Mouse (Mus musculus) G1E (cell line): ENCODE measurements around the gene AB124611. TPM values are rescaled to one million over a fixed set of nuclear protein-coding genes. Genes with fewer than 3 reads are reported as not detected.
"Not testable (repeated sequence)": the region's sequence is repeated elsewhere in the genome, so short reads cannot be mapped to it uniquely, and the experiment has no call there.

ENCODE experiments used
- ATAC-seq: 2 replicates; pipeline ENCODE4 v1.8.0; 2016; ENCODE audit warnings: mild to moderate bottlenecking; ENCODE audit not compliant: insufficient number of reproducible peaks, poor library complexity, low FRiP score, severe bottlenecking; ENCODE audit errors: extremely low read depth
- DNase-seq: peaks from one replicate; pipeline ENCODE4 v3.0.0; 2012; ENCODE audit warnings: low spot score
- H3K27me3 ChIP-seq: 2 replicates; pipeline ENCODE4 v1.6.1; 2012; ENCODE audit warnings: mild to moderate bottlenecking, low read length, inconsistent platforms; ENCODE audit not compliant: insufficient read depth
- H3K36me3 ChIP-seq: replicated peaks from 2 replicates; pipeline ENCODE3; 2012; ENCODE audit warnings: mild to moderate bottlenecking, inconsistent platforms
- H3K4me1 ChIP-seq: 2 replicates; pipeline ENCODE4 v1.6.1; 2012; ENCODE audit warnings: low read depth, low read length, inconsistent platforms, mixed read lengths; ENCODE audit not compliant: insufficient read depth
- H3K4me3 ChIP-seq: 2 replicates; pipeline ENCODE4 v1.5.1; 2012; ENCODE audit warnings: low read depth, mild to moderate bottlenecking, inconsistent platforms, low read length, moderate library complexity, mixed read lengths
- H3K9me3 ChIP-seq: replicated peaks from 2 replicates; pipeline ENCODE4 v1.6.1; 2012; ENCODE audit warnings: inconsistent platforms
- CTCF ChIP-seq: IDR thresholded peaks from 2 replicates; pipeline ENCODE4 v1.5.1; 2012; ENCODE audit warnings: low read depth, low read length, inconsistent platforms, mixed read lengths
- GATA1 ChIP-seq: IDR thresholded peaks from 2 replicates; pipeline ENCODE4 v1.6.1; 2012; ENCODE audit warnings: borderline replicate concordance, low read length, inconsistent platforms, mixed read lengths
- GATA2 ChIP-seq: IDR thresholded peaks from 2 replicates; pipeline ENCODE4 v1.6.1; 2012; ENCODE audit warnings: low read depth, low read length, inconsistent platforms, borderline replicate concordance
- POLR2AphosphoS5 ChIP-seq: IDR thresholded peaks from 2 replicates; pipeline ENCODE4 v1.6.1; 2012; ENCODE audit warnings: low read depth, low read length, inconsistent platforms; ENCODE audit not compliant: insufficient replicate concordance
- TAL1 ChIP-seq: conservative IDR thresholded peaks from 2 replicates; pipeline ENCODE4 v1.6.1; 2012; ENCODE audit warnings: low read depth, low read length, inconsistent platforms, mixed read lengths
- polyA plus RNA-seq: library from polyadenylated mRNA; stranded (reverse); fragments of >175 nt; gene quantifications from 2 replicates; pipeline ENCODE4 v1.2.3, GENCODE M21; 2012
- total RNA-seq, 2 experiments: library from RNA; stranded (forward) in 1 of 2; stranded (reverse) in 1 of 2; fragments of 200-1000 nt in 1 of 2; fragments of >200 nt in 1 of 2; fragmentation: Nextera tagmentation in 1 of 2; gene quantifications; 2 replicates each; pipeline ENCODE4 v1.2.3; 2014 to 2017

The AB124611 gene
- total and polyA plus RNA-seq, 3 experiments, result 2.4 to 5.5 (median 2.9) TPM

GRCm38 (mm10) chr9:21593122-21593721, 67.2 kb downstream of the AB124611 start:
- H3K4me3 ChIP-seq, result peak overlapping the region; percentile 90
- DNase-seq, result peak; percentile 27
- H3K4me1 ChIP-seq, result peaks cover 54% of the 10 kb centered on the region
- no peaks in the 10 kb centered on the region for H3K27me3 ChIP-seq
- H3K36me3 ChIP-seq, result peaks cover 84% of the 10 kb centered on the region
- H3K9me3 ChIP-seq, result no peaks in the 10 kb centered on the region
- no peak for ATAC-seq
- TF ChIP-seq POLR2AphosphoS5 (no peak), CTCF (no peak), GATA2 (no peak), TAL1 (no peak), GATA1 (no peak)

DNA sequence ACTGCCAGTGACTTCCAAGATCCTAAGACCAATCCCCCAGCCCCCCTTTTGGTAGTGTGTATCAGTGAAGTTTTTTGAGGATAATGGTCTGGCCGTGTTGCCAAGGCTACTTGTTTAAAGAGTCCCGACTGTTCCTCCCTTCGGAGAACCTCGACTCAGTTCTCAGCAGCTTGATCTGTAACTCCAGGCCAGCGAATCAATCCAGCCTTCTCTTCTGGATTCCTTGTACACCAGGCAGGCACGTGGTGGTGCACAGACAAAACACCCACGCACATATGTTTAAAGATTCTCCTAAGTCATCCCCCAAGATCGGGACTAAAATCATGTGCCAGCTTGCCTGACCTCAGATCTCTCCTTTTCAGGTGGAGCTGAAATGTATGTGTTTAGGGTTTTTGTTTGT, 68.4 kb downstream of the AB124611 start:
- H3K4me1 ChIP-seq, result peaks cover 53% of the 10 kb centered on the region
- not testable (repeated sequence) for DNase-seq, H3K9me3 ChIP-seq, ATAC-seq, H3K27me3 ChIP-seq
- peak overlapping the region; percentile 90; the same call in 1 of the 2 replicates for H3K4me3 ChIP-seq
- H3K36me3 ChIP-seq, result peaks cover 78% of the 10 kb centered on the region

DNA sequence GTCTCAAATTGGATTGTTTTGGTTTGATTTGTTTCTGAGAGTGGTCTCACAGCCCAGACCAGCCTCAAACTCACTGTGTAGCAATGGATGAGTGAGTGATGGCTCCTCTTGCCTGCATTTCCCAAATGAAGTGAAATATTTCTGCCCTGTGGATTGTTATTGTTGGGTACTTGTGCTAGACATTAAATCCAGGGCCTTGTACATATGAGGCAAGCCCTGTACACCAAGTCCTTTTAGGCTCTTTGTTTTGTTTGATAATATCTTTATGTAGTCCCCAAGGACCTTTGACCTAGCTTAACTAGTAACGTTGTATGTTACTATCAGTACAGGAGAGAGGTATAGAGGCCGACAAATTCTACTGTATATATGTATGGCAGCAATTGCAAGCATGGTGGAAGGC, 68.9 kb downstream of the AB124611 start:
- TF ChIP-seq CTCF (no peak), GATA1 (no peak), POLR2AphosphoS5 (no peak), GATA2 (no peak), TAL1 (no peak)
- DNase-seq (no peak), ATAC-seq (no peak)
- Histone ChIP-seq H3K4me1 (peaks cover 49% of the 10 kb centered on the region), H3K27me3 (no peaks in the 10 kb centered on the region), H3K9me3 (no peaks in the 10 kb centered on the region), H3K4me3 (no peak overlapping the region; the same call in 1 of the 2 replicates), H3K36me3 (peaks cover 78% of the 10 kb centered on the region)

Other genes starting within 250 kb of the AB124611 start
- 45.4 and 52.7 TPM in 2 replicates for gene Kri1, start 238.2 kb upstream of the AB124611 start, total RNA-seq (2014; fragmentation: Nextera tagmentation)
- gene Kri1, start 238.2 kb upstream of the AB124611 start, total RNA-seq (2017), result 74.3 and 89.3 TPM in 2 replicates
- 46.2 and 56.6 TPM in 2 replicates for gene Kri1, start 238.2 kb upstream of the AB124611 start, polyA plus RNA-seq
- gene Cdkn2d, start 234.8 kb upstream of the AB124611 start, total RNA-seq (2014; fragmentation: Nextera tagmentation), result 15.4 and 35.8 TPM in 2 replicates
- gene Cdkn2d, start 234.8 kb upstream of the AB124611 start, total RNA-seq (2017), result 30.3 and 31.2 TPM in 2 replicates
- 14.3 and 17.4 TPM in 2 replicates for gene Cdkn2d, start 234.8 kb upstream of the AB124611 start, polyA plus RNA-seq
- gene Ap1m2, start 213.8 kb upstream of the AB124611 start, total RNA-seq (2014; fragmentation: Nextera tagmentation), result not detected in 2 replicates
- 0.16 TPM in 1 of 2 replicates, not detected in the other for gene Ap1m2, start 213.8 kb upstream of the AB124611 start, total RNA-seq (2017)
- not detected in 2 replicates for gene Ap1m2, start 213.8 kb upstream of the AB124611 start, polyA plus RNA-seq
- 42.2 and 52.7 TPM in 2 replicates for gene Slc44a2, start 205.5 kb upstream of the AB124611 start, total RNA-seq (2014; fragmentation: Nextera tagmentation)
- gene Slc44a2, start 205.5 kb upstream of the AB124611 start, total RNA-seq (2017), result 35.5 and 35.7 TPM in 2 replicates
- gene Slc44a2, start 205.5 kb upstream of the AB124611 start, polyA plus RNA-seq, result 45.4 and 56.8 TPM in 2 replicates
- gene Ilf3, start 158.3 kb upstream of the AB124611 start, total RNA-seq (2014; fragmentation: Nextera tagmentation), result 87.9 and 94.1 TPM in 2 replicates
- gene Ilf3, start 158.3 kb upstream of the AB124611 start, total RNA-seq (2017), result 79.7 and 81.3 TPM in 2 replicates
- gene Ilf3, start 158.3 kb upstream of the AB124611 start, polyA plus RNA-seq, result 123 and 138 TPM in 2 replicates
- gene Qtrt1, start 114.3 kb upstream of the AB124611 start, total RNA-seq (2014; fragmentation: Nextera tagmentation), result 20.7 and 26.4 TPM in 2 replicates
- gene Qtrt1, start 114.3 kb upstream of the AB124611 start, total RNA-seq (2017), result 34.3 and 43.8 TPM in 2 replicates
- 70.9 and 72.7 TPM in 2 replicates for gene Qtrt1, start 114.3 kb upstream of the AB124611 start, polyA plus RNA-seq
- gene Dnm2, start 101.3 kb upstream of the AB124611 start, total RNA-seq (2014; fragmentation: Nextera tagmentation), result 193 and 214 TPM in 2 replicates
- 72.7 and 74.3 TPM in 2 replicates for gene Dnm2, start 101.3 kb upstream of the AB124611 start, total RNA-seq (2017)
- gene Dnm2, start 101.3 kb upstream of the AB124611 start, polyA plus RNA-seq, result 427 and 533 TPM in 2 replicates
- gene Tmed1, start 15.9 kb upstream of the AB124611 start, total RNA-seq (2014; fragmentation: Nextera tagmentation), result 2.4 TPM in 1 of 2 replicates, not detected in the other
- gene Tmed1, start 15.9 kb upstream of the AB124611 start, total RNA-seq (2017), result 8.0 and 10.5 TPM in 2 replicates
- 6.2 and 6.3 TPM in 2 replicates for gene Tmed1, start 15.9 kb upstream of the AB124611 start, polyA plus RNA-seq
- 71.9 and 79.5 TPM in 2 replicates for gene Carm1, start 20.7 kb downstream of the AB124611 start, total RNA-seq (2014; fragmentation: Nextera tagmentation)
- gene Carm1, start 20.7 kb downstream of the AB124611 start, total RNA-seq (2017), result 10.0 and 12.5 TPM in 2 replicates
- 143 and 160 TPM in 2 replicates for gene Carm1, start 20.7 kb downstream of the AB124611 start, polyA plus RNA-seq
- 25.1 and 25.5 TPM in 2 replicates for gene Timm29, start 66.5 kb downstream of the AB124611 start, total RNA-seq (2014; fragmentation: Nextera tagmentation)
- gene Timm29, start 66.5 kb downstream of the AB124611 start, total RNA-seq (2017), result 30.7 and 35.9 TPM in 2 replicates
- 18.3 and 20.0 TPM in 2 replicates for gene Timm29, start 66.5 kb downstream of the AB124611 start, polyA plus RNA-seq
- gene Yipf2, start 66.7 kb downstream of the AB124611 start, total RNA-seq (2014; fragmentation: Nextera tagmentation), result 6.8 and 8.5 TPM in 2 replicates
- 13.2 and 19.0 TPM in 2 replicates for gene Yipf2, start 66.7 kb downstream of the AB124611 start, total RNA-seq (2017)
- gene Yipf2, start 66.7 kb downstream of the AB124611 start, polyA plus RNA-seq, result 4.7 and 5.1 TPM in 2 replicates
- gene Smarca4, start 90.0 kb downstream of the AB124611 start, total RNA-seq (2014; fragmentation: Nextera tagmentation), result 85.6 and 96.4 TPM in 2 replicates
- 42.2 and 46.1 TPM in 2 replicates for gene Smarca4, start 90.0 kb downstream of the AB124611 start, total RNA-seq (2017)
- 220 and 247 TPM in 2 replicates for gene Smarca4, start 90.0 kb downstream of the AB124611 start, polyA plus RNA-seq
- gene Ldlr, start 197.3 kb downstream of the AB124611 start, total RNA-seq (2014; fragmentation: Nextera tagmentation), result 17.4 and 21.9 TPM in 2 replicates
- 52.1 and 55.9 TPM in 2 replicates for gene Ldlr, start 197.3 kb downstream of the AB124611 start, total RNA-seq (2017)
- gene Ldlr, start 197.3 kb downstream of the AB124611 start, polyA plus RNA-seq, result 27.8 and 37.5 TPM in 2 replicates
- gene Spc24, start 234.1 kb downstream of the AB124611 start, total RNA-seq (2014; fragmentation: Nextera tagmentation), result 49.8 and 61.5 TPM in 2 replicates
- gene Spc24, start 234.1 kb downstream of the AB124611 start, total RNA-seq (2017), result 91.2 and 126 TPM in 2 replicates
- 116 and 128 TPM in 2 replicates for gene Spc24, start 234.1 kb downstream of the AB124611 start, polyA plus RNA-seq